Mouse (Mus musculus) kidney, postnatal 10 days (tissue): ENCODE results near the gene Hist1h1d.
"Not testable (repeated sequence)": the region's sequence is repeated elsewhere in the genome, so short reads cannot be mapped to it uniquely, and the experiment has no call there.

Experiments used
- DNase-seq: peaks from one replicate; pipeline ENCODE4 v3.0.0; 2021; ENCODE audit warnings: mixed read lengths

The Hist1h1d gene

DNA sequence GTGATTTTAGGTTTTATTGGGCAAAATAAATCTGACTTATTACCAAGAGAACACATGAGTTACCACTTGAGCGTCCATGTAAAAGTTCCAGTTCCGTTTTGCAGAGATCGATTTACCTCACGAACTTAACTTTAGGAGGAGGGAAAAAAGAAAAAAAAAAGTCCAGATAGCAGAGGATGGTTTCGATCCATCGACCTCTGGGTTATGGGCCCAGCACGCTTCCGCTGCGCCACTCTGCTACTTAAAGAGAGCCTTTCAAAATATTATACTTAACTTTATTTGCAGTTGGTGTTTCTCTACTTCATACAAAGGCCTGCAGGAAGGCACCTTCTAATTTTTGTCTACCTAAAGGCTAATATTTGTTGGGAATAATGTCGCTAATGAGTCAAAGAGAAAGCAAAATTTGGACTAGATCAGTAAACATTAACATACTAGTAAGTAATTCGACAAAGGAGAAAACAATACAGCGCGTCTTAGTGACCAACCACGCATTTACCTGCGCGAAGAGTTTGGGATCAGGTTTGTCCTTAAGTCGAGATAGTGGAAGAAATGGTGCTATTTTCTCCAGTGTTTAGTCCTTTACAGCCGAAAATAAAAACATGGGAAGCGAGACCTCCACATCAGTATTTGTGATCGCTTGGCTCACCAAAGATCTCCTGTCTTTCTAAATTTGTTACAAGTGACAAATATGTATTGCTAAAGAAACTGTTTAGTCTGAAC lies 22.7 kb upstream of the Hist1h1d start:
- DNase-seq, result peak; percentile 73

DNA sequence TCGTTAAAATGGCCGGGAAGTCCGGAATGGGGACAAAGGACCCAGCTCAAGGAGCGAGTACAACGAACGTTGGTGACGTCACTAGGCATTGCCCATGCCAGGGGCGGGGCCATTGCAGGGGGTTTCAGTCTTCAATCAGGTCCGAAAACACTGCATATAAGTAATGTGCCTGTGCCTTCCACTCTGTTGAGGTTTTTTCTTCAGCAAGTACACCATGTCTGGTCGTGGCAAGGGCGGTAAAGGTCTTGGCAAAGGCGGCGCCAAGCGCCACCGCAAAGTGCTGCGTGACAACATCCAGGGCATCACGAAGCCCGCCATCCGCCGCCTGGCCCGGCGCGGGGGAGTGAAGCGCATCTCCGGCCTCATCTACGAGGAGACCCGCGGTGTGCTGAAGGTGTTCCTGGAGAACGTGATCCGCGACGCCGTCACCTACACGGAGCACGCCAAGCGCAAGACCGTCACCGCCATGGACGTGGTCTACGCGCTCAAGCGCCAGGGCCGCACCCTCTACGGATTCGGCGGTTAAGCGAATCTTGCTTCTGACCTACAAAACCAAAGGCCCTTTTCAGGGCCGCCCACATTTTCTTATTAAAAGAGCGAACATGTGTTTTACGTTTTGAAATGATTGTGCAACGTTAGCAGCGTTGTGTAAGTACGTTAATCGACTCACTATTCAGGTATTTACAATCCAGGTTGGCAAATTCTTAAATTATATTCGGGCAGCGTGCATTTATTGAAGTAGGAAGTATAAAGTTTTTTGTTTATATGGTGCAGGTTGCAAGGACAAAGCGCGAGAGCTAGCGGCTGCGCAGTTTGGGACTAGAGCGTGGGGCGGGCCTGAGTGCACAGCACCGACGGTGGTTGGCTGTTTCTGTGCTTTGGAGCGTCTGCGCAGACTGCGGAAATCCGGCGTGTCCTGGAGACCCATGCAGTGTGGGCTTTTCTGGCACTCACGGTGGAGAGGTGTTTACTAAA lies 21.9 kb upstream of the Hist1h1d start, which contains the start of gene Hist1h4h:
Hist1h4h (plus strand) TSS at position 150 of the 975 bp plus-strand sequence.
- DNase-seq, result peak; percentile 97

DNA sequence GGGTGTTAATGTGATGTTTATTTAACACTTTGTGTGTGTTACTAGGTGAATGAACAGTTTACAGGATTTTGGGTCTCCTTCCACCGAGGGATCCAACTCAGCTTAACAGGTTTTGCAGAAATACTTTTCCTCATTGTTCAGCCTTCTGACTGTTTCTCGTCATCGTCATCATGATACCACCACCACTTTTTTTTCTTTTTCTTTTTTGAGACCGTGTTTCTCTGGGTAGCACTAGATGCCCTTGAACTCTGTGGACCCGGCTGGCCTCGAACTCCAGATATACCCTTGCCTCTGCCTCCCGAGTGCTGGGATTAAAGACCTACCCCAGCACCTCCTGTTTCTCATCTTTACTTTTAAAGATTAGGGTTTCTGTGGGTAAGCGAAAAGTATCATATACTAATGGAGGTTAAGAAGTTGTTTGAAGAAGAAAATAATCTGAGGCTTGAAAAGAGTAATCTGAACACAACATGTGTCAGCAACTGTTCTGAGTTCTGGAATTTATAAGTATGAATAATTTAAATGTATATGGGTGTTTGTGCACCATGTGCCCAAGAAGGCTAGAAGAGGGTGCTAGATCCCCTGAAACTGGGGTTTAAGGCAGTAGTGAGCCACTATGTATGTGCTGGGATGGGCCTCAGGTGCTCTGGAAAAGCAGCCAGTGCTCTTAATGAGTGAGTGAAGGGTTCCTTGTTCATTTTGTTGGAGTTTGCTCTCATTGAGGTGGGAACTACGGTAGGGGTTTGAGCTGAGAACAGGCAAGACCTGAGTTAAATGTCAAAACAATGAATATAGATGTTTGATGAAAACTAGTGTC lies 20.6 kb upstream of the Hist1h1d start:
- no peak for DNase-seq

DNA sequence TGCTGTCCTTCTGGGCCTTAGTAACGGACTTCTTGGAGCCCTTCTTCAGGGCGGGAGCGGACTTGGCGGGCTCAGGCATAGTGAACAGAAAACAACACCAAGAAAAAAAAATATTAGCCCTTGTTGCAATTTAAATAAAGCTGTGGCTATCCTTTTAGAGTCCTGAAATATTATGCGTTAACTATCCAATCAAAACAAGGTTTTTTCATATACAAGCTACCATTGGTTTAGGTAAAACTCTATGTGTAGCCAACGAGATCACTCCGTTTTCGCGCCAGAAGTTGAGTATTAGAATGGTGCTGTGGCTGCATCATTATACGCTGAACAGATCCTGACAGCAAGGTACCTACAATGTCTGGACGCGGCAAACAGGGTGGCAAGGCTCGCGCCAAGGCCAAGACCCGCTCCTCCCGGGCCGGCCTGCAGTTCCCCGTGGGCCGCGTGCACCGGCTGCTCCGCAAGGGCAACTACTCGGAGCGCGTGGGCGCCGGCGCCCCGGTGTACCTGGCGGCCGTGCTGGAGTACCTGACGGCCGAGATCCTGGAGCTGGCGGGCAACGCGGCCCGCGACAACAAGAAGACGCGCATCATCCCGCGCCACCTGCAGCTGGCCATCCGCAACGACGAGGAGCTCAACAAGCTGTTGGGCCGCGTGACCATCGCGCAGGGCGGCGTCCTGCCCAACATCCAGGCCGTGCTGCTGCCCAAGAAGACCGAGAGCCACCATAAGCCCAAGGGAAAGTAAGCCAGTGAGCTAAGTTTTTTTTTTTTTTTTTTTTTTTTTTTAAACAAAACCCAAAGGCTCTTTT lies 19.3 kb upstream of the Hist1h1d start, which contains the start of gene Hist1h2af:
Hist1h2af (plus strand) TSS at position 347 of the 808 bp plus-strand sequence.
- DNase-seq, result peak; percentile 80

DNA sequence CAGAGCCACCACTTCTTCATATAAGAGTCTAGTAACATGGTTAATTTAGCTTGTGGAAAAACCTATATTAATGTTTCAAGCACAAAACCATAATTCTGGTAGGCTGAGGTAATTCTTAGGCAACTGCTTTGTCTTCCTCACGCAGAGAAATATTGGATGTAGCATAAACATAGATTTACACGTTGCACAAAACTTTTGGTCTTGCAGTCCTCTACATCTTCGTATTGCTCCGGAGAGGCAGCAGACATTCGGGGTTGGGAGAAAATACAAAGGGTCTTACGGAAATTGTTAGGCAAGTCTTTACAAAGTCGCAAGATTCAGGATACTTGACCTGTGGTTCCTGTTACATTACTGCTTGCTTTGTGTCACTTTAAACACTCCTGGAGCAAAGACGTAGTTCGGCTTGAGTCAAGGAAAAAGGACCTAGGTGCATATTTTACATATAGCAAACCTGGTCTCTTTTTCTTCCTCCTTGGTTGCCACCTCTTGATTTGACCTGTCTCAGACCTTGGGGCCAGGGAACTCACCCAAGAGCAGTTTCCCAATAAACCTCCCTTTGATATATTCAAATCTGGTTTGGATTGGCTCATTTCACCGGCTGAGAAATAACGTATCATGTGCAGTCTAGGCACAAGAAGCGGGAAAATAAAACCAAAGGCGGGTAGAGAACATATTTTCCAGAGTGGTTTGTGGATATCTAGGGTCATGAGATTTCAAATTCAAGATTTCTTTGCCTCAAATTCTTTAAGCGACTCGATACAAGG lies 18.5 kb upstream of the Hist1h1d start:
- peak; percentile 20 for DNase-seq

DNA sequence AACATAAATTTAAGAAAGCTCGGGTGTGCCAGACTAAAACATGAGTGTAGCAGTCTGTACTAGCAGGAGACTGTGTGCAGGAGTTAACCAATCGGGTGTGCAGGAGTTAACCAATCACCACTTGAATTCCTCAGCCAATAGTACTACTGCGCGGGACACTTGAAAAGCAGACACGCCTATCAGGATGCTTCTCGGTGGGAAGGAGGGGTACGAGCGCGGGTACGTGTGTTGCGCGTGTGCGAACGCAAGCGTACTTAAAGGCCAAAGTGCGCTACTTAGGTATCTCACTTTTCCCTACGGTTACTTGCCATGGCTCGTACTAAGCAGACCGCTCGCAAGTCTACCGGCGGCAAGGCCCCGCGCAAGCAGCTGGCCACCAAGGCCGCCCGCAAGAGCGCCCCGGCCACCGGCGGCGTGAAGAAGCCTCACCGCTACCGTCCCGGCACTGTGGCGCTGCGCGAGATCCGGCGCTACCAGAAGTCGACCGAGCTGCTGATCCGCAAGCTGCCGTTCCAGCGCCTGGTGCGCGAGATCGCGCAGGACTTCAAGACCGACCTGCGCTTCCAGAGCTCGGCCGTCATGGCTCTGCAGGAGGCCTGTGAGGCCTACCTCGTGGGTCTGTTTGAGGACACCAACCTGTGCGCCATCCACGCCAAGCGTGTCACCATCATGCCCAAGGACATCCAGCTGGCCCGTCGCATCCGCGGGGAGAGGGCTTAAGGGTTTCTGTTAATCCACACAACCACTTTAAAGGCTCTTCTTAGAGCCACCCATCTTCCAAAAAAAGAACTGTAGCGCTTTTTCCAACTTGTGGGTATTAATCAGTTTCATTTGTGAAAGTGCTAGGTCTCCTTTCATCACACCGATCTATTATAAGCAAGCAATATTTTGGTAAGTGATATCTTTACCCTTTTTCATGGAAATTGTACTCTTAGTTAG lies 17.7 kb upstream of the Hist1h1d start, which contains the start of gene Hist1h3g:
Hist1h3g (plus strand) TSS at position 286 of the 939 bp plus-strand sequence.
- DNase-seq, result peak; percentile 91

DNA sequence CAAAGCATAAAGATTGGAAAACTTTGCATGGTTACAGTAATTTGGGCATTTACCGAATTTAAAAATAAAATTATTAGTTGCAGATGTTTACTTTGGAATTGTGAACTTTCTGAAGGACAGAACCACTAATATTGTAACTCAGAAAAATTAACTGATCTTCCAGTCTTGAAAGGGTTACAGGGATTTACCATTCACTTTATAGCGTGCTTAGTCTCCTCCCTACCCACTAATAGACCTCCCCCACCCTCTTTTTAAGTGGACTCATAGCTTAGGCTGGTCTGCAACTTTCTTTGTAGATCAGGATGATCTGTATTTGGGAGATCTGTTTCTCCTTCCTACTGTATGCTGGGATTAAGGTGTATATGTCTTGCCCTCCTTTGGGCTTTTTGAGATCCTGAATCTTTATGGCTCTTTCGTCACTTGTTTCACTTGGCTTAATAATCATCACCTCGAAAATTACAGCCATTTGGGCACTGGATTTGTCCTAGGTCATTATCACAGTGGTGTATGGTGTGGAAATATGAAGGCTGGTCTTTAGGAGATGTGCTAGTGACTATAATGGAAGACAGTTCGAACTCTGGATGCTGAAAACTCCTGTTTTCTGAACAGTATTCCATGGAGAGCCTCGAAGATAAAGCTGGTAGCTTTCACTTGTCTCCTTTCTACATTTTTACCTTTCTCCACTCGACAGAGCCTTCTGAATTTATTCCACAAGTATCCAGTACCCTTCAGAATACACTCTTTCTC lies 16.8 kb upstream of the Hist1h1d start:
- no peak for DNase-seq

DNA sequence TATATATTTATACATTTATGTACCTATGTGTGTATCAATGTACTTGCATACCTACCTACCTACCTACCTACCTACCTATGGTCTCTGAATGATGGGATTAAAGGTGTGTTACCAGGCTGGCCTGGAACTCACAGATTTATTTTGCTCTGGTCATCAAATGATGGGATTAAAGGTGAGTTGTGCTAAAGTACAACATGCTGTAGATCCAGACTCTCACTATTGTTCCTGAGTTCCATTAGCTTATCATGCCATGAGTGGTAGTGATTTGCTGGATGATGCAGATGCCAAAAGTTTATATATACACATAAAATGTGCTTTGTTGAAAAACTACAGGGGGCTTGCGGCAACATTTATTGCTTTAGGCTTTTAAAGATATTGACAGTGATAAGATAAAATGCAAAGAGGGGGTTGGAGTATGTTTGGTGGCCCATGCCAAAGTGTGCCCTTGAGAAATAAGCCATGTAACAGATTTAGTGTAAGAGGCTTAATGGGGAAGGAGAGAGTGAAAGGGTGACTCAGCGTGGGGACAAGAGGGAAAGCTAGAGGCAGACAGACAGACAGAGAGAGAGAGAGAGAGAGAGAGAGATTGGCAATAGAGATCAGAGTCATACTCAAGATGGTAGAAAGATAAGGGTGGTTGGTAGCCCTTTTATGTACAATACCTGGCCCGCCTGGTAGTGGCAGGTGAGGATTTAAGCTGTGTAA lies 15.9 kb upstream of the Hist1h1d start:
- no peak for DNase-seq

DNA sequence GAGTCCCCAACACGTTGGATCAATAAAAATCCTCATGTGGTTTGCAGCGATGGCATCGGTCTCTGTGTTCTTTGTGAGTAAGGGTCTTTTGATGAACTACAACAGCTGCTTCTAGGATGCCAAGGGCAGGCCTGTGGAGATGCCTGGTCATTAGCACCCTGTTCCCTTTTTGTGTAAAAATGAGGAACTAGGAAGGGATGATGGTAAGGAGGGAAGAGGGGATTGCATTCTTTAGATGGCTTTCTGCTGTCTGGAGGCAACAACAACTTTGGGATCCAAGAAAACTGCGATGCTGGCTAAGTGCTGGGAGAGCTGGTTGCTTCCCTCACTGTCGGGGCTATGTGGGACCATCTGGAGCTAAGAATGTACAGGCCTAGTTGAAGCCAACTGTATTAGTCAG lies 14.8 kb upstream of the Hist1h1d start:
- DNase-seq, result no peak

DNA sequence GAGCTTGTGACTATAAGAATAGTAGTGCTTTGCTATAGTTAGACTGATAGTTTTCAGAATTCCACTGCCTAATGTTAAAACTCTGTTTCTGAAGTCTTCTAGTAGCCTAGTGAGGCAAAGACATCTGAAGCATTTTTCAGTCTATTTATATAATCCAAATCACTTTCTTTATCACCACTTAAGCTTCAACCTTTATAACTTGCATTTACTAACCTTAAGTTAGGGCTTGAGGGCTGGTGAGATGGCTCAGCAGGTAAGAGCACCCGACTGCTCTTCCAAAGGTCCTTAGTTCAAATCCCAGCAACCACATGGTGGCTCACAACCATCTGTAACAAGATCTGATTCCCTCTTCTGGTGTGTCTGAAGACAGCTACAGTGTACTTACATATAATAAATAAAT lies 13.2 kb upstream of the Hist1h1d start:
- not testable (repeated sequence) for DNase-seq

DNA sequence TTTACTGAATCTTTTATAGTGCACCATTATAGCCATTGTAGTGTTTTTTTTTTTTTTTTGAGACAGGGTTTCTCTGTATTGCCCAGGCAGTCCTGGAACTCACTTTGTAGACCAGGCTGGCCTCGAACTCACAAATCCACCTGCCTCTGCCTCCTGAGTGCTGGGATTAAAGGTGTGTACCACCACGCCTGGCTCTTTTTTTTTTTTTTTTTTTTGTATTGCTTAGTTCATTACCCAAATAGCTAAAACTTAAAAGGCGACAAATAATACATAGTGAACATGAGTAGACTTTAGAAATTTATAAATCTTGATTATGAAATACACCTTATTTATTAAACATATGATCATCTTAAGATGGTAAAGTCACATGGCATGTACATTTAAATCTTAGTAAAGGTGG lies 11.6 kb upstream of the Hist1h1d start:
- no peak for DNase-seq

DNA sequence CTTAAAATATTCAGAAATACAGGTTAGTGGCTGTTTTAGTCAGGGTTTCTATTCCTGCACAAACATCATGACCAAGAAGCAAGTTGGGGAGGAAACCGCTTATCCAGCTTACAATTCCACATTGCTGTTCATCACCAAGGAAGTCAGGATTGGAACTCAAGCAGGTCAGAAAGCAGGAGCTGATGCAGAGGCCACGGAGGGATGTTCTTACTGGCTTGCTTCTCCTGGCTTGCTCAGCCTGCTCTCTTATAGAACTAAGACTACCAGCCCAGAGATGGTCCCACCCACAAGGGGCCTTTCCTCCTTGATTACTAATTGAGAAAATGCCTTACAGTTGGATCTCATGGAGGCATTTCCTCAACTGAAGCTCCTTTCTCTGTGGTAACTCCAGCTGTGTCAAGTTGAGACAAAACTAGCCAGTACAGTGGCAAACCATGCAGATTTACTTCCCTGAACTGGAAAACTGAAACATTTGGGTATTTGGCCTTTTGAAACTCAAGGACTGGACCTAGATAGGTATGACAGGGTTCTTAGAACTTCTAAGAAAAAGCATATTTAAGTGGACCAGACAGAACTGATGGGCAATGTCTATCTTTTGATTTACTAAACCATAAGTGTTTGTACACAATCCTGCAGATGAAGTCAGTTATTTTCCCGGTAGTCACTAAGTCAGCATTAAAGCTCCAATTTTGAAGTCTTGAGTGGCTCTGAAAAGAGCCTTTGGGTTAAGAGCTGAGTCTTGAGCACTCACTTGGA lies 10.7 kb upstream of the Hist1h1d start:
- DNase-seq, result not testable (repeated sequence)

DNA sequence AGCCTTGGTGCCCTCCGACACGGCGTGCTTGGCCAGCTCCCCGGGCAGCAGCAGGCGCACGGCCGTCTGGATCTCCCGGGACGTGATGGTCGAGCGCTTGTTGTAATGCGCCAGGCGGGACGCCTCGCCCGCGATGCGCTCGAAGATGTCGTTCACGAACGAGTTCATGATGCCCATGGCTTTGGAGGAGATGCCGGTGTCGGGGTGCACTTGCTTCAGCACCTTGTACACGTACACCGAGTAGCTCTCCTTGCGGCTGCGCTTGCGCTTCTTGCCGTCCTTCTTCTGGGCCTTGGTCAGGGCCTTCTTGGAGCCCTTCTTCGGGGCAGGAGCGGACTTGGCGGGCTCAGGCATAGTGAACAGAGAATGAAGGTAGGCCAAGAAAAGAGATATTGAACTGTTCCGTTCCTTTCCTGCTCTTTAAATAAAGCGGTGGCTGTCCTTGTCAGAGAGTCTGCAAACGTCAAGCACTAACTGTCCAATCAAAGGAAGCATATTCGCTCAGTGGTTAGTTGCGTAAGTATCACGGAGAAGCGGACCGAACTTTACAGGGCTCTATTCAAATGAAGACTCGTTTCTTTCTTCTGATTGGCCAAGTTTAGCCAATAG lies 10.0 kb upstream of the Hist1h1d start, which contains the start of gene Hist1h2bh:
Hist1h2bh (minus strand) TSS at position 394 of the 609 bp plus-strand sequence.
- DNase-seq, result peak; percentile 72

DNA sequence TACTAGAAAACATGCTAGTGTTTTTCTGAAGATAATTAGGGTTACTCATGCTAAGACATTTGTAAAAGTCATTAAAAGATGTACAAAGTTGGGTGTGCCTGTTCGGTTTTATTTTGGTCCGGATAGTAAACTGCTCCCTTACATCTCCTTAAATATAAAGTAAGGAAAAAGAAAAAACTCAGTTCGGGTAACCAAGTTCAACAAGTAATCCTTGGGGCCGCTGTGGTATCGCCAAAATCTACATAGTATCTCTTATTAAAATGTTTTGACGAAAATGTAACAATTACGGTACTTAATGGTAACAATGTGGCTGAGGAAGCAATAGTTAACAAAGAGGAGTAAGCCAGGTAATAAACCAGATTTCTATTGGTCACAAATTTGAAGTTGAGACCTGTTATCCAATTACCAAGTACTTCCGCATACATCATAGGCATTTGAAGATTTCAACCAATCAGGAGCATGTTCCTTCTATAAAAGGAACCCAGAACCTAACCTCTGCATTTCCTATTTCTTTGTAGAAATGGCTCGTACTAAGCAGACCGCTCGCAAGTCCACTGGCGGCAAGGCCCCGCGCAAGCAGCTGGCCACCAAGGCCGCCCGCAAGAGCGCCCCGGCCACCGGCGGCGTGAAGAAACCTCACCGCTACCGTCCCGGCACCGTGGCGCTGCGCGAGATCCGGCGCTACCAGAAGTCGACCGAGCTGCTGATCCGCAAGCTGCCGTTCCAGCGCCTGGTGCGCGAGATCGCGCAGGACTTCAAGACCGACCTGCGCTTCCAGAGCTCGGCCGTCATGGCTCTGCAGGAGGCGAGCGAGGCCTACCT lies 8.9 kb upstream of the Hist1h1d start, which contains the start of gene Hist1h3f:
Hist1h3f (plus strand) TSS at position 88 of the 822 bp plus-strand sequence.
- DNase-seq, result peak; percentile 73

DNA sequence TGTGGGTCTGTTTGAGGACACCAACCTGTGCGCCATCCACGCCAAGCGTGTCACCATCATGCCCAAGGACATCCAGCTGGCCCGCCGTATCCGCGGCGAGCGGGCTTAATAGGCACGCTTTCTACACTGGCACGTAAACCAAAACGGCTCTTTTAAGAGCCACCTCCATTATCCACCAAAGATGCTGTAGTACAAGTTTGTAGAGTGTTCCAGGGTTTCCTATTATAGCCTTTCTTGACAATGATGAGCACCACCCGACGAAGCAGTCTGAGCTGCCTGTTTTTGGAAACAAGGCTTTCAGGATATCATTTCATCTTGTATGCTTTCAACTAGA lies 8.3 kb upstream of the Hist1h1d start:
- DNase-seq, result not testable (repeated sequence)

DNA sequence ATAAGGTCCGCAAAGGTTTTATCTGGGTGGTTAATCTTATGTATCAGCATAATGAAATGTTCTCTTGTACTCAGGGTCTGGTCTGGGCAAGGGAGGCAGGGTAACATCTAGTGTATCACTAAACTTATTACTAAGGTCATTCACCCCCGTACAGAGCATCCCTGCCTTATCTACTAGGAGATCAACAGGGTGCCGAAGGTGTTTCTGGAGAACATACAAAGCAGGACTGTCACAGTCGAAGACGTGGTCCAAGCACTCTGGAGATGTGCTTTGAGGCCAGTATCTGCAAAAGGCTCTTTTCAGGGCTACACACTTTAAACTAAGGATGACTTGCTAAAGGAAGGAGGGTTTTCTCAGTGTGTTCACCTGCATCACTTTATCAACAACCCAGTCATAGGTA lies 6.4 kb upstream of the Hist1h1d start:
- no peak for DNase-seq
